Mouse (Mus musculus) neutrophil, adult 5-6 weeks (primary cell): ENCODE results near the gene Tmprss15. TPM values are rescaled to one million over a fixed set of nuclear protein-coding genes. Genes with fewer than 3 reads are reported as not detected.

Source experiments
- ATAC-seq: fragments of 151-379, 151-347 bp; 2 replicates; pipeline ENCODE4 v1.8.0; 2017; ENCODE audit warnings: mild to moderate bottlenecking, moderate TSS enrichment; ENCODE audit not compliant: insufficient number of reproducible peaks, poor library complexity, low FRiP score, severe bottlenecking; ENCODE audit errors: extremely low read depth
- total RNA-seq: library from RNA; stranded (forward); fragments of 200-1000 nt; gene quantifications from 2 replicates; pipeline ENCODE4 v1.2.3, GENCODE M21; 2017

Gene Tmprss15
- total RNA-seq, 1 experiment from 2014 or later = not detected

- no peak for ATAC-seq
Observed at GRCm38 (mm10) chr16:78930382-78931286, 160.3 kb downstream of the Tmprss15 start, which contains the start of gene Chodl. Gene Chodl (plus strand): TSS chr16:78930948.

GRCm38 (mm10) chr16:78922644-78923043 is 168.3 kb downstream of the Tmprss15 start:
- no peak for ATAC-seq

Other genes with a start within 250 kb of the Tmprss15 start
- gene Chodl, start 160.1 kb downstream of the Tmprss15 start, total RNA-seq = 0.12 TPM in 1 of 2 replicates, not detected in the other